Mouse (Mus musculus): ENCODE measurements around the gene Agbl1. TPM values are rescaled to one million over a fixed set of nuclear protein-coding genes. Genes with fewer than 3 reads are reported as not detected.

Gene Agbl1
- polyA plus RNA-seq (2012; rRNA removed): 0.14 and 0.21 TPM in 2 replicates

DNA sequence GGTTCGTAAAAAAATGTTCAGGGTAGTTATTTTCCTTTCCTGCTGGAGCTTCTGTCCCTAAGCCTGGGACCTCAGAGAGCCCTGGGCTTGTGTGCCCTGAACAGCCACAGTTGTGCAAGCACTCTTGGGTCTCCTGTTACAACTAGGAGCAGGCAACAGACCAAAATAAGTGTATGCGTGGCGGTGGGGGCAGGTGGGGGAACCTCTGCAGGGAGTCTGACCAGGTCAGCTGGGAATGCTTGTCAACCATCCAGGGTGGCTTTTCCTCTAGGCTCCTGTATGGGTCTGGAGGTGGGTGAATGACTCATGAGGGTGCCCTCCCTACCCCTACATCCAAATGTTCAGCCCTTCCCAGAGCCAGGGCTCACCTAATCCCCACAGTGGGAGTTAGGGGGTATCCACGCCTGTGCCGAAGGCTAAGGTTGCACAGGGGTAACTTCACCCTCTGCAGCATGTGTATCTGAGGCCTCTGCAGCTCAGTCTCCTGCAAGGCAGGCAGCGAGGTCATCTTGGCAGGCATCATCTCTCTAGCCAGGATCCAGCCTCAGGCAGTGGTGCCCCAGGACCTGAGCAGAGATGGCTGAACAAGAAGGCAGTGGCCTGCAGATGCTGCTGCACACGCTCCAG lies at the start of gene Agbl1:
Agbl1 (plus strand) TSS at position 577 of the 627 bp plus-strand sequence.

